Mouse (Mus musculus) olfactory bulb, adult 2 months (tissue): ENCODE measurements around the gene Nbl1.

Experiments
- CTCF ChIP-seq: fragments of 200-500 bp; IDR thresholded peaks from 2 replicates; pipeline ENCODE4 v1.5.1; 2012; ENCODE audit warnings: low read depth, mild to moderate bottlenecking, low read length, moderate library complexity; ENCODE audit not compliant: insufficient read depth
- POLR2A ChIP-seq: fragments of 200-500 bp; IDR thresholded peaks from 2 replicates; pipeline ENCODE4 v1.6.1; 2012; ENCODE audit warnings: mild to moderate bottlenecking, low read depth, low read length, moderate library complexity; ENCODE audit not compliant: insufficient read depth

DNA sequence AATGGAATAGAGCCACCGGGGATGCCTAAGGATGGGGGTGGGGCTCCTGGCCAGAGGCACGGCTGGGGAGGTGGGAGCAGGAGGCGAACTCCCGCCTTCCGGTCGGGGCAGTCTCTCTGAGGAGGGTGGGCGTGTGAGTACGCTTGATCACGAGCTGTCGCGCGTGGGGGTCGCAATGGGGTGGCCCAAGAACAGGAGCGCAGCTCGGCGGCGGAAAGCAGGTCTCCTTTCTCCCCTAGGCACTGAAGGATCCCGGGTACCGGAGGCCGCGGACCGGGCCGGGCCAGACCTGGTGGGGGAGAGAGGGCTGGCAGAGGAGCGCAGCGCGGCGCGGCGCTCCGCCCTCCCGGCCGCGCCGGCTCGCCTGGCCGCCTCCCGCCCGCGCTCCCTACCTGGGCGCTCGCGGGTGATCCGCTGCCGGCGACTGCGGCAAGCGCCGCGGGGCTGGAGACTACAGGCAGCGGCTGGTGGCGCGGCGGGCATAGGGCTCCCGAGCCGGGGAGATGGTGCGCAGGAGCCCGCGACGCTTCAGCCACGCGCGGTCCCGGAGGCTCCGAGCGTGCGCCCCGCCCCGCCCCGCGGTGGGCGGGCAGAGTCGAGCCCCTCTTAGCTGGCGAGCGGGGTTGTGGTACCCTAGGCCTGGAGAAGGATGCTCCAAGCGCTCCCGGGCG, 17.6 kb downstream of the Nbl1 start, which contains the start of gene Htr6:
- TF ChIP-seq POLR2A (no peak), CTCF (no peak)
